Mouse (Mus musculus): ENCODE measurements at regions not wholly inside any gene's neighbourhood (a gene's known extent, or its start where the extent isn't known, plus 50 kb on each side); places are given as distances from the start of the nearest gene placed in this dataset.

- TF ChIP-seq POLR2A (IDR thresholded peaks at IDR 0.05; ENCODE audit: low read depth, low read length), result no peak
- no peak for TF ChIP-seq CTCF (IDR thresholded peaks at IDR 0.05; ENCODE audit: extremely low read depth, insufficient read length, insufficient replicate concordance, low read depth, low read length)
Observed at GRCm38 (mm10) chr1:183692756-183693155, 274.7 kb downstream of the Hhipl2 start.
